26 mouse cellular contexts compared by ENCODE assay signal in the genomic region with DNA sequence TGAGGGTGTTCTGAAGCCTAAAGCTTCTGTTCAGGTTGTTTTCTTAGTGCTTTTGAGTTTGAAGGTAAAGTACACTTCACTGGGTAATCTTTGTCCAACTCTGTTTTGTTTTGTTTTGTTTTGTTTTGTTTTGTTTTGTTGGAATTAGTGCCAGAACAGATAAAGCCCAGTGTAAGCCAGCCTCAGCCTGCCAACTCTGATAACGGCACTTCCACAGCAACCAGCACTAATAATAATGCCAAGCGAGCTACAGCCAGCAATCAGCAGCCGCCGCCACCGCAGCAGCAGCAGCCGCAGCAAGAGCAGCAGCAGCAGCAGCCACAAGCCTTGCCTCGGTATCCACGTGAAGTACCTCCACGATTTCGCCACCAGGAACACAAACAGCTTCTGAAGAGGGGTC. TPM values are rescaled to one million over a fixed set of nuclear protein-coding genes. Genes with fewer than 3 reads are reported as not detected.
DNase-seq lines count a peak whose midpoint lies in the region; ATAC-seq and TF ChIP-seq lines count a peak whose summit lies in the region.
"Had no signal": no experiment of that assay in that cellular context is flagged by ENCODE, and none has a peak within 500 bp of the region (broad histone marks: within the 10 kb centered on the region; RNA-seq: fewer than 3 reads in every experiment).

No protein-coding gene starts in this region.

- 22% methylated on average over 10 of the region's 10 CpGs for WGBS in liver, adult 2 months
- 87% methylated on average over 10 of the region's 10 CpGs for WGBS in liver, embryonic 12.5 days (ENCODE audit: insufficient replicate concordance)
- WGBS in heart, embryonic 13.5 days = 67% methylated on average over 10 of the region's 10 CpGs
- WGBS in cerebellum, adult 2 months = 85% methylated on average over 10 of the region's 10 CpGs

- peaks cover 49% of the 10 kb centered on the region for H3K36me3 ChIP-seq in liver, adult 2 months (ENCODE audit: control insufficient read depth, insufficient read depth, low read length)
- H3K36me3 ChIP-seq in liver, embryonic 12.5 days = peaks cover 72% of the 10 kb centered on the region
- H3K36me3 ChIP-seq in heart, embryonic 13.5 days = peaks cover 80% of the 10 kb centered on the region

- intact Hi-C loops in heart, postnatal 36 days (cut with DNase I) = loop anchor here (5.0 kb wide), 1 partner anchor 35 kb away; no protein-coding TSS in a partner anchor
- intact Hi-C loops in left cerebral cortex, postnatal 10 days (cut with DNase I) = no loop called here

- peak; percentile 92 for DNase-seq in liver, adult 2 months (ENCODE audit: extremely low read depth, low read depth, low spot score)
- peak; percentile 28 to 29 for DNase-seq in heart, postnatal 36 days
- DNase-seq in kidney, postnatal 14 days = no peak
- no peak for DNase-seq in left cerebral cortex, postnatal 10 days (ENCODE audit: extremely low spot score in 1 of 2, low spot score in 2 of 2)
- DNase-seq in cerebellum, adult 2 months = no peak
- DNase-seq: adrenal gland, postnatal 36 days; cerebellum, adult 11-12 months; cerebellum, postnatal 14 days; gastrocnemius, postnatal 36 days; kidney, postnatal 4 days; layer of hippocampus, adult 9-11 months; liver; lung, embryonic 14.5 days; thymus, postnatal 36 days had no signal

- no peak overlapping the region for H3K9ac ChIP-seq in liver, adult 2 months (ENCODE audit: low read depth, low read length)
- H3K9ac ChIP-seq in liver, embryonic 12.5 days = no peak overlapping the region
- H3K9ac ChIP-seq in heart, embryonic 13.5 days = no peak overlapping the region
- H3K9ac ChIP-seq: embryonic facial prominence, embryonic 12.5 days; lung, embryonic 14.5 days; midbrain, embryonic 15.5 days; neural tube, embryonic 12.5 days; stomach, embryonic 15.5 days had no signal

- no peaks in the 10 kb centered on the region for H3K27me3 ChIP-seq in liver, adult 2 months (ENCODE audit: control insufficient read depth, insufficient read depth, low read length)
- H3K27me3 ChIP-seq in liver, embryonic 12.5 days (replicated peaks) = no peaks in the 10 kb centered on the region
- no peaks in the 10 kb centered on the region for H3K27me3 ChIP-seq in heart, embryonic 13.5 days (replicated peaks)
- no peaks in the 10 kb centered on the region for H3K27me3 ChIP-seq in cerebellum, adult 2 months (ENCODE audit: control insufficient read depth, insufficient read depth, low read length)
- H3K27me3 ChIP-seq: embryonic facial prominence, embryonic 12.5 days; midbrain, embryonic 15.5 days; neural tube, embryonic 12.5 days; stomach, embryonic 15.5 days had no signal

- no peaks in the 10 kb centered on the region for H3K9me3 ChIP-seq in liver, embryonic 12.5 days (replicated peaks)
- no peaks in the 10 kb centered on the region for H3K9me3 ChIP-seq in heart, embryonic 13.5 days
- H3K9me3 ChIP-seq: embryonic facial prominence, embryonic 12.5 days; hindbrain, embryonic 10.5 days; limb, embryonic 10.5 days; midbrain, embryonic 15.5 days; neural tube, embryonic 12.5 days; stomach, embryonic 15.5 days had no signal

- no peak for TF ChIP-seq CTCF in liver, adult 2 months (IDR thresholded peaks at IDR 0.05; ENCODE audit: low read depth, low read length)
- TF ChIP-seq CTCF in cerebellum, adult 2 months (IDR thresholded peaks at IDR 0.05; ENCODE audit: borderline replicate concordance, insufficient read depth, low read depth, low read length) = no peak

- ATAC-seq in liver, embryonic 12.5 days = no peak
- ATAC-seq in common myeloid progenitor, adult 5-6 weeks (replicated peaks; ENCODE audit: low read depth, poor library complexity, severe bottlenecking) = 0 out of 2 replicates have a peak, but pooled peaks have one; percentile 47
- ATAC-seq in heart, embryonic 13.5 days (ENCODE audit: extremely low read depth, insufficient number of reproducible peaks, low FRiP score, low TSS enrichment) = no peak
- ATAC-seq: hindbrain, postnatal 0 days; intestine, embryonic 16.5 days; midbrain, embryonic 15.5 days had no signal

- no peak overlapping the region for H3K4me3 ChIP-seq in liver, adult 2 months (ENCODE audit: insufficient read depth, low read depth, low read length)
- no peak overlapping the region for H3K4me3 ChIP-seq in liver, embryonic 12.5 days
- H3K4me3 ChIP-seq in heart, embryonic 13.5 days = no peak overlapping the region
- no peak overlapping the region for H3K4me3 ChIP-seq in cerebellum, adult 2 months (replicated peaks; ENCODE audit: insufficient read depth, low read depth, low read length)
- H3K4me3 ChIP-seq: embryonic facial prominence, embryonic 12.5 days; hindbrain, embryonic 10.5 days; limb, embryonic 10.5 days; midbrain, embryonic 15.5 days; neural tube, embryonic 12.5 days; stomach, embryonic 15.5 days had no signal

- no peak for TF ChIP-seq POLR2A in liver, adult 2 months (IDR thresholded peaks at IDR 0.05; ENCODE audit: extremely low read depth, insufficient read depth, low read length)
- TF ChIP-seq POLR2A in cerebellum, adult 2 months (IDR thresholded peaks at IDR 0.05; ENCODE audit: borderline replicate concordance, insufficient read depth, low read length) = no peak

- peaks cover 12% of the 10 kb centered on the region for H3K4me1 ChIP-seq in liver, adult 2 months (ENCODE audit: control insufficient read depth, insufficient read depth, low read length)
- no peaks in the 10 kb centered on the region for H3K4me1 ChIP-seq in liver, embryonic 12.5 days
- H3K4me1 ChIP-seq in heart, embryonic 13.5 days = peaks cover 16% of the 10 kb centered on the region
- H3K4me1 ChIP-seq in cerebellum, adult 2 months (ENCODE audit: control insufficient read depth, insufficient read depth, low read length) = no peaks in the 10 kb centered on the region
- H3K4me1 ChIP-seq: embryonic facial prominence, embryonic 12.5 days; hindbrain, embryonic 10.5 days; limb, embryonic 10.5 days; midbrain, embryonic 15.5 days; neural tube, embryonic 12.5 days; stomach, embryonic 15.5 days had no signal

- H3K27ac ChIP-seq in liver, adult 2 months (replicated peaks; ENCODE audit: insufficient read depth, low read depth, low read length) = no peak overlapping the region; the same call in 1 of the 2 replicates
- no peak overlapping the region for H3K27ac ChIP-seq in liver, embryonic 12.5 days
- peak overlapping the region; percentile 33; the same call in 1 of the 2 replicates for H3K27ac ChIP-seq in heart, embryonic 13.5 days (replicated peaks)
- H3K27ac ChIP-seq in cerebellum, adult 2 months (ENCODE audit: insufficient read depth, low read length) = no peak overlapping the region
- H3K27ac ChIP-seq: embryonic facial prominence, embryonic 12.5 days; hindbrain, embryonic 10.5 days; hindbrain, postnatal 0 days; limb, embryonic 10.5 days; midbrain, embryonic 15.5 days; neural tube, embryonic 12.5 days; stomach, embryonic 15.5 days had no signal

- H3K4me2 ChIP-seq in liver, embryonic 12.5 days = no peak overlapping the region
- no peak overlapping the region for H3K4me2 ChIP-seq in heart, embryonic 13.5 days
- H3K4me2 ChIP-seq: embryonic facial prominence, embryonic 12.5 days; lung, embryonic 14.5 days; midbrain, embryonic 15.5 days; neural tube, embryonic 12.5 days; stomach, embryonic 15.5 days had no signal

- H3K79me2 ChIP-seq in liver, adult 2 months (ENCODE audit: control insufficient read depth, insufficient read depth, low read length) = peaks cover 4% of the 10 kb centered on the region; the same call in 1 of the 2 replicates

RNA-seq across cellular contexts. Expression of gene Tnrc6a, which starts 38.7 kb away (rescaled TPM):
- total RNA-seq in liver, adult 2 months (2014; rRNA removed) = 29.7 and 32.4 TPM in 2 replicates
- polyA plus RNA-seq in liver, adult 2 months (2012; rRNA removed) = 13.4 and 22.1 TPM in 2 replicates
- 24.7 and 29.8 TPM in 2 replicates for polyA plus RNA-seq in liver, embryonic 12.5 days (2016; fragmentation: Nextera tagmentation; extraction: Ambion mirVana)
- total RNA-seq in common myeloid progenitor, adult 5-6 weeks (2017) = 29.6 and 62.6 TPM in 2 replicates
- 28.7 and 30.8 TPM in 2 replicates for polyA plus RNA-seq in heart, embryonic 13.5 days (2015; fragmentation: Nextera tagmentation; extraction: Ambion mirVana)
- total RNA-seq in heart, postnatal 36 days (2021) = 10 to 100 TPM; 32.6 to 36.9 TPM
- total RNA-seq in left cerebral cortex, postnatal 10 days (2021) = 10 to 100 TPM; 57.9 to 59.4 TPM
- 91.0 and 95.3 TPM in 2 replicates for polyA plus RNA-seq in cerebellum, adult 2 months (2012; rRNA removed)

RNA-seq across cellular contexts. Expression of gene Slc5a11, which starts 52.2 kb away (rescaled TPM):
- 0.27 and 2.3 TPM in 2 replicates for total RNA-seq in liver, adult 2 months (2014; rRNA removed)
- polyA plus RNA-seq in liver, adult 2 months (2012; rRNA removed) = 0.07 TPM in 1 of 2 replicates, not detected in the other
- polyA plus RNA-seq in liver, embryonic 12.5 days (2016; fragmentation: Nextera tagmentation; extraction: Ambion mirVana) = 0.24 and 0.30 TPM in 2 replicates
- total RNA-seq in common myeloid progenitor, adult 5-6 weeks (2017) = 0.46 TPM in 1 of 2 replicates, not detected in the other
- 0.08 and 0.28 TPM in 2 replicates for polyA plus RNA-seq in heart, embryonic 13.5 days (2015; fragmentation: Nextera tagmentation; extraction: Ambion mirVana)
- total RNA-seq in heart, postnatal 36 days (2021) = not detected
- total RNA-seq in left cerebral cortex, postnatal 10 days (2021) = under 1 TPM; 0.28 to 0.94 TPM
- 3.1 and 4.6 TPM in 2 replicates for polyA plus RNA-seq in cerebellum, adult 2 months (2012; rRNA removed)
- total RNA-seq: adrenal gland, postnatal 36 days; gastrocnemius, postnatal 36 days had no signal
- polyA plus RNA-seq: forebrain, embryonic 11.5 days had no signal

Comparison
In these comparisons a context has a peak if more than half of its experiments do, and no peak if none do; other contexts are left out.
1. DNase-seq: peak in liver, adult 2 months (single experiment) and heart, postnatal 36 days (2 of 2); none in kidney, postnatal 14 days (single experiment), left cerebral cortex, postnatal 10 days (0 of 2) and cerebellum, adult 2 months (0 of 2).